Mouse (Mus musculus): ENCODE measurements around the gene Csmd2.

GRCm38 (mm10) chr4:128613326-128613725, 625.7 kb downstream of the Csmd2 start:
- TF ChIP-seq CTCF (IDR thresholded peaks at IDR 0.05; ENCODE audit: low read depth, low read length) (no peak), POLR2A (IDR thresholded peaks at IDR 0.05; ENCODE audit: borderline replicate concordance, low read depth, low read length) (no peak)

Measured in bone marrow macrophage, adult 2 months (primary cell).